Mouse (Mus musculus): ENCODE data around the gene Macrod2.

DNA sequence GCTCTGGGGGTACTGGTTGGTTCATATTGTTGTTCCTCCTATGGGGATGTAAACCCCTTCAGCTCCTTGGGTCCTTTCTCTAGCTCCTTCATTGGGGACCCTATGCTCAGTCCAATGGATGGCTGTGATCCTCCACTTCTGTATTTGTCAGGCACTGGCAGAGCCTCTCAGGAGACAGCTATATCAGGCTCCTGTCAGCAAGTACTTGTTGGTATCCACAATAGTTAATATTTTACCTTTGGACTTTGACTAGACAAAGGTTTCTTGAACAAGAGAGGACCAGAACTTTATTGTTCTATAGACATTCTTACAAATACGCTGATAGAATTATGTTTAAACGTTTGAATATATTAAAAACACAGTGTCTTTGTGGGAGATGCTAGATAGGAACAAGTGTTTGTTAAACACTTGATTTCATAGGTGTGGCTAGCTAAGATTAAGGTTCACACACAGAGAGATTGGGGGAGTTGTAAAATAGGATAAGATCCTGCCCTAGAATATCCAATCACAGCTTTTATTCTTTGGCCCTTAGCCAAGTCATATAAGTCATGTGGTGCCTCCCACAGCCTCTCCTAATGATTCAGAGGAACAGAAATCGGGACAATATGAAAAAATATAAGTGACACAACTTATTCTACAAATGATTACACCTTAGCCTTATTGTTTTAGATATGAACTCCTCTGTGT lies 501.4 kb downstream of the Macrod2 start:
- no peak for TF ChIP-seq POLR2A (IDR thresholded peaks at IDR 0.05; ENCODE audit: low read depth, low read length)
- TF ChIP-seq CTCF (IDR thresholded peaks at IDR 0.05; ENCODE audit: extremely low read depth, insufficient read length, insufficient replicate concordance, low read depth, low read length): no peak
